Mouse (Mus musculus) olfactory bulb, adult 2 months (tissue): ENCODE measurements around the gene Zbtb49.

ENCODE experiments used
- CTCF ChIP-seq: fragments of 200-500 bp; IDR thresholded peaks from 2 replicates; pipeline ENCODE4 v1.5.1; 2012; ENCODE audit warnings: low read depth, mild to moderate bottlenecking, low read length, moderate library complexity; ENCODE audit not compliant: insufficient read depth
- POLR2A ChIP-seq: fragments of 200-500 bp; IDR thresholded peaks from 2 replicates; pipeline ENCODE4 v1.6.1; 2012; ENCODE audit warnings: mild to moderate bottlenecking, low read depth, low read length, moderate library complexity; ENCODE audit not compliant: insufficient read depth

DNA sequence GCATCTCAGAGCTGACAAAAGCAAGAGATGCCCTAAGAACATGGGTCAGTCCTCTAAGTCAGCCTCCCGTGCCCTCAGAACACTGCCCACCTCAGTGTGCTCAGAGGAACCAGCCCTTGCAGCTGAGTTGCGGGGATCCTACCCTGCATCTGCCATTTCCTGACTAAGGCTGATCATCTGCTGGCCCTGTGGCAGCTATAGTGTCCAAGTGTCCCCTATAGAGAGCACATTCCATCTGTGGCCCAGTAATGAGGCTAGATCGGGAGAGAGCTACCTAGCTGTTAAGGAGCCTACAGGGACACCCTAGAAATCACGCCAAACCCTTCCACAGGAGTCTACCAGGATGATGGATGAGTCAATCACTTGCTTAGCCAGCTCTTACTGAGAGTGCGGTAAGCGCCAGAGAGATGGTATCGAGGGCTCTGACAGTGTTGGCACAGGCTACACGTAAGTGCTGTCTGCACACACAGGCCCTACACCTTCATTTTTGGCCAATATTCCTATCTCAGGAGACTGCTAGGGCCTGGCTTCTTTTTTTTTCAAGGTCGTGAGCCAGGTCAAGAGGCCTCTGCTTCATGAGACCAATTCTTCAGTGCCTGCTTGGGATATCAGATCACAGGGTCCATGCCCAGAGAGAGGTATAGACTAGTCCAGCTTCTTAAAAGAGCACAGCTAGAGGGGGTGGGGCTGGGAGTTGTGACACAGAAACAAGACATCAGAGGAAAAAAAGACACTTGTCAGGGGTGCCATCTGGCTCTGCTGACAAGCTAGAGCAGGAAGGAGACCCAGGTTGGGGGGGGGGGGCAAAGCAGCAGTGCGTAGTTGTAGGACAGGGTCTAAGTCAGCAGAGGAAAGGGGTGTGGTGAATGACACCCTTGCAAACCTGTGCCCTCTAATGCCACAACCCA lies 67.8 kb downstream of the Zbtb49 start:
- TF ChIP-seq CTCF (no peak), POLR2A (no peak)
